ENCODE assay signal across 8 mouse cellular contexts in the genomic region with DNA sequence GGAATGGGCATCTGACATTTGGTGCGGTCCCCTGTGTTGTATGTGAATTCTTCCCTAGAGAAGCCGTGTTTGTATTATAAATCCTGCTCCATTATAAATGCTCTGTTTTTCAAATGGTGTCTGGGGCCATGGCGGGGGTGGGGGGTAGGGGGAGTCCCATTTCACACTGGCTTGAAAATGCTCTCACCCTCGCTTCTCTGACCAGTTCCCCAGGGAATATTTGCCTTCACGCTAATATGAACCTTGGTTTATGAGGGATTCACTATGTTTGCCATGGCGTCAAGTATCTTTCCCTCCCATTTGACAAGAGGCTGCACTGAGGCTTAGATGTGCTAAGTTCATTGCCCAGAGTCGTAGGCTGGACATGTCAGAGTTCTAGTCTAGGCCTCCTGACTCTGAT. TPM values are rescaled to one million over a fixed set of nuclear protein-coding genes. Genes with fewer than 3 reads are reported as not detected.
DNase-seq lines count a peak whose midpoint lies in the region; ATAC-seq and TF ChIP-seq lines count a peak whose summit lies in the region.

No protein-coding gene starts in this region.

- dilution Hi-C loops in CH12.LX (cut with MboI; ENCODE audit: extremely low pct_ligation_motif_present, extremely low pct_unique_long_range_greater_than_20kb, low sequenced_read_pairs), result no loop called here

- ATAC-seq in heart, embryonic 16.5 days (replicated peaks; ENCODE audit: extremely low read depth, insufficient read depth, low FRiP score), result no peak
- no peak for ATAC-seq in forebrain, embryonic 12.5 days (ENCODE audit: low FRiP score)
- ATAC-seq in liver, embryonic 16.5 days (ENCODE audit: low read depth), result no peak

- intact Hi-C loops in heart, postnatal 36 days (cut with DNase I), result no loop called here

- H3K4me1 ChIP-seq in heart, embryonic 16.5 days (ENCODE audit: control insufficient read depth, insufficient read depth, low read length), result peaks cover 40% of the 10 kb centered on the region
- peaks cover 32 to 75% of the 10 kb centered on the region in 2 experiments for H3K4me1 ChIP-seq in CH12.LX (ENCODE audit: control insufficient read depth in 1 of 2, insufficient read depth in 2 of 2)
- peaks cover 17% of the 10 kb centered on the region for H3K4me1 ChIP-seq in forebrain, embryonic 12.5 days
- peaks cover 13% of the 10 kb centered on the region for H3K4me1 ChIP-seq in liver, embryonic 16.5 days (ENCODE audit: control insufficient read depth, low read depth, low read length)

- H3K79me2 ChIP-seq in CH12.LX (replicated peaks; ENCODE audit: control insufficient read depth, extremely low read depth, insufficient read depth, poor library complexity, severe bottlenecking), result no peaks in the 10 kb centered on the region

- TF ChIP-seq RAD21 in CH12.LX (IDR thresholded peaks at IDR 0.05; ENCODE audit: low read depth, low read length), result no peak

- in situ Hi-C loops in CH12.LX (cut with MboI; ENCODE audit: low pct_ligation_motif_present, low pct_unique_long_range_greater_than_20kb, low sequenced_read_pairs), result loop anchor here (5.0 kb wide), 1 partner anchor 43 kb away; no protein-coding TSS in a partner anchor

- no peak for TF ChIP-seq CTCF in CH12.LX (conservative IDR thresholded peaks at IDR 0.05 in 1 of 2, IDR thresholded peaks at IDR 0.05 in 1 of 2; ENCODE audit: low read depth in 2 of 2, low read length in 2 of 2)

- no peak for TF ChIP-seq POLR2A in CH12.LX (IDR thresholded peaks at IDR 0.05; ENCODE audit: low read depth, low read length)

- H3K4me3 ChIP-seq in heart, embryonic 16.5 days (ENCODE audit: low read length), result peak overlapping the region; percentile 66; the same call in 1 of the 2 replicates
- H3K4me3 ChIP-seq in CH12.LX (replicated peaks in 1 of 3; ENCODE audit: low read depth in 2 of 3, low read length in 2 of 3, poor library complexity in 1 of 3), result peak overlapping the region in 2 of 3 experiments; percentile 54 to 71
- H3K4me3 ChIP-seq in forebrain, embryonic 12.5 days (replicated peaks), result no peak overlapping the region; the same call in 1 of the 2 replicates
- no peak overlapping the region for H3K4me3 ChIP-seq in liver, embryonic 16.5 days (ENCODE audit: low read depth, low read length)

- TF ChIP-seq EP300 in CH12.LX (IDR thresholded peaks at IDR 0.05; ENCODE audit: low read length), result peak; percentile 33

- DNase-seq in heart, postnatal 36 days, result no peak
- peak; percentile 74 for DNase-seq in CH12.LX (ENCODE audit: extremely low read depth)
- DNase-seq in left cerebral cortex, adult 8-10 months (ENCODE audit: low spot score in 2 of 2), result no peak
- DNase-seq in layer of hippocampus, postnatal 14 days (ENCODE audit: low spot score in 2 of 2), result no peak
- DNase-seq in spleen, postnatal 10 days (ENCODE audit: low spot score in 2 of 2), result no peak

- H3K9ac ChIP-seq in heart, embryonic 16.5 days (ENCODE audit: low read length), result peak overlapping the region; percentile 77; the same call in 1 of the 2 replicates
- peak overlapping the region; percentile 10 for H3K9ac ChIP-seq in CH12.LX (ENCODE audit: insufficient read depth, low read depth)
- H3K9ac ChIP-seq in forebrain, embryonic 12.5 days, result no peak overlapping the region
- H3K9ac ChIP-seq in liver, embryonic 16.5 days (ENCODE audit: low read depth, low read length), result no peak overlapping the region

- peak overlapping the region; percentile 64; the same call in 1 of the 2 replicates for H3K27ac ChIP-seq in heart, embryonic 16.5 days (ENCODE audit: low read length)
- H3K27ac ChIP-seq in CH12.LX (ENCODE audit: insufficient read depth, low read depth), result peak overlapping the region; percentile 65
- no peak overlapping the region for H3K27ac ChIP-seq in forebrain, embryonic 12.5 days
- no peak overlapping the region for H3K27ac ChIP-seq in liver, embryonic 16.5 days (ENCODE audit: low read length)

- H3K4me2 ChIP-seq in heart, embryonic 16.5 days (ENCODE audit: low read depth, low read length), result no peak overlapping the region
- H3K4me2 ChIP-seq in CH12.LX (ENCODE audit: insufficient read depth, low read depth, poor library complexity, severe bottlenecking), result peak overlapping the region; percentile 88
- H3K4me2 ChIP-seq in forebrain, embryonic 12.5 days, result peak overlapping the region; percentile 85
- 0 out of 2 replicates have a peak overlapping the region, but pooled peaks have one; percentile 80 for H3K4me2 ChIP-seq in liver, embryonic 16.5 days (ENCODE audit: low read depth, low read length)

- H3K36me3 ChIP-seq in heart, embryonic 16.5 days (ENCODE audit: control insufficient read depth, insufficient read depth), result no peaks in the 10 kb centered on the region
- no peaks in the 10 kb centered on the region for H3K36me3 ChIP-seq in CH12.LX (replicated peaks in 1 of 2; ENCODE audit: control insufficient read depth in 1 of 2, insufficient read depth in 1 of 2, low read length in 1 of 2)
- no peaks in the 10 kb centered on the region for H3K36me3 ChIP-seq in forebrain, embryonic 12.5 days (replicated peaks)
- no peaks in the 10 kb centered on the region for H3K36me3 ChIP-seq in liver, embryonic 16.5 days (ENCODE audit: control insufficient read depth, insufficient read depth)

- H3K9me3 ChIP-seq in heart, embryonic 16.5 days (replicated peaks; ENCODE audit: control insufficient read depth, low read length), result no peaks in the 10 kb centered on the region
- H3K9me3 ChIP-seq in CH12.LX (replicated peaks; ENCODE audit: low read length), result no peaks in the 10 kb centered on the region
- H3K9me3 ChIP-seq in forebrain, embryonic 12.5 days, result no peaks in the 10 kb centered on the region
- H3K9me3 ChIP-seq in liver, embryonic 16.5 days (replicated peaks; ENCODE audit: control insufficient read depth, low read length), result no peaks in the 10 kb centered on the region

- no peaks in the 10 kb centered on the region for H3K27me3 ChIP-seq in heart, embryonic 16.5 days (ENCODE audit: control insufficient read depth, insufficient read depth, low read length)
- H3K27me3 ChIP-seq in CH12.LX (replicated peaks), result peaks cover 8% of the 10 kb centered on the region
- H3K27me3 ChIP-seq in forebrain, embryonic 12.5 days, result peaks cover 46% of the 10 kb centered on the region
- H3K27me3 ChIP-seq in liver, embryonic 16.5 days (ENCODE audit: control insufficient read depth, insufficient read depth, low read depth, low read length), result peaks cover 19% of the 10 kb centered on the region; the same call in 1 of the 2 replicates

- WGBS in heart, embryonic 16.5 days, result 78% methylated on average over 7 of the region's 7 CpGs
- WGBS in forebrain, embryonic 12.5 days, result 74% methylated on average over 7 of the region's 7 CpGs
- 61% methylated on average over 7 of the region's 7 CpGs for WGBS in liver, embryonic 16.5 days (ENCODE audit: insufficient replicate concordance)

TF ChIP-seq in CH12.LX, 34 proteins besides CTCF, POLR2A, EP300 and RAD21:
- TF ChIP-seq TCF12 (IDR thresholded peaks at IDR 0.05; ENCODE audit: low read depth, low read length) (peak; percentile 32; the same call in 1 of the 2 replicates), MAX (IDR thresholded peaks at IDR 0.05; ENCODE audit: low read length) (peak; percentile 16; the same call in 1 of the 2 replicates), CHD1 (IDR thresholded peaks at IDR 0.05; ENCODE audit: low read depth, low read length) (peak; percentile 61; the same call in 1 of the 2 replicates), ETS1 (conservative IDR thresholded peaks at IDR 0.05; ENCODE audit: low read depth, low read length) (peak; percentile 35), GABPA (IDR thresholded peaks at IDR 0.05; ENCODE audit: insufficient replicate concordance, low read depth, low read length) (no peak)
TF ChIP-seq in CH12.LX: peak in this region for 4.

RNA-seq across cellular contexts. Expression of gene Gsn, which starts 0.7 kb away (rescaled TPM):
- 348 and 376 TPM in 2 replicates for polyA plus RNA-seq in heart, embryonic 16.5 days (2015; fragmentation: Nextera tagmentation; extraction: Ambion mirVana)
- 100 to 1,000 TPM; 969 to 984 TPM for total RNA-seq in heart, postnatal 36 days (2021)
- total RNA-seq in CH12.LX (2012; rRNA removed) (41.0 and 54.2 TPM in 2 replicates), CH12.LX (2014; rRNA removed) (37.5 and 42.9 TPM in 2 replicates)
- polyA plus RNA-seq in CH12.LX (2012; ENCODE audit: insufficient read length, low read depth), result 22.6 and 24.2 TPM in 2 replicates
- polyA plus RNA-seq in forebrain, embryonic 12.5 days (2016; fragmentation: Nextera tagmentation; extraction: Ambion mirVana), result 27.2 and 32.7 TPM in 2 replicates
- 163 and 188 TPM in 2 replicates for polyA plus RNA-seq in liver, embryonic 16.5 days (2015; fragmentation: Nextera tagmentation; extraction: Ambion mirVana)
- total RNA-seq in left cerebral cortex, adult 8-10 months (2022), result 10 to 100 TPM; 49.8 to 64.6 (median 59.3) TPM
- 10 to 100 TPM; 85.8 to 94.7 TPM for total RNA-seq in layer of hippocampus, postnatal 14 days (2021)

RNA-seq across cellular contexts. Expression of gene Rab14, which starts 54.5 kb away (rescaled TPM):
- 256 and 284 TPM in 2 replicates for polyA plus RNA-seq in heart, embryonic 16.5 days (2015; fragmentation: Nextera tagmentation; extraction: Ambion mirVana)
- 100 to 1,000 TPM; 133 to 134 TPM for total RNA-seq in heart, postnatal 36 days (2021)
- total RNA-seq in CH12.LX (2012; rRNA removed) (26.8 and 31.6 TPM in 2 replicates), CH12.LX (2014; rRNA removed) (66.2 and 69.2 TPM in 2 replicates)
- polyA plus RNA-seq in CH12.LX (2012; ENCODE audit: insufficient read length, low read depth), result 83.1 and 94.4 TPM in 2 replicates
- 355 and 396 TPM in 2 replicates for polyA plus RNA-seq in forebrain, embryonic 12.5 days (2016; fragmentation: Nextera tagmentation; extraction: Ambion mirVana)
- polyA plus RNA-seq in liver, embryonic 16.5 days (2015; fragmentation: Nextera tagmentation; extraction: Ambion mirVana), result 110 and 114 TPM in 2 replicates
- 100 to 1,000 TPM; 221 to 237 (median 224) TPM for total RNA-seq in left cerebral cortex, adult 8-10 months (2022)
- 100 to 1,000 TPM; 229 to 234 TPM for total RNA-seq in layer of hippocampus, postnatal 14 days (2021)

Comparison
In these comparisons a context has a peak if more than half of its experiments do, and no peak if none do; other contexts are left out.
1. H3K27ac ChIP-seq: peak in heart, embryonic 16.5 days (single experiment) and CH12.LX (single experiment); none in forebrain, embryonic 12.5 days (single experiment) and liver, embryonic 16.5 days (single experiment).
2. H3K4me3 ChIP-seq: peak in heart, embryonic 16.5 days (single experiment) and CH12.LX (2 of 3); none in forebrain, embryonic 12.5 days (single experiment) and liver, embryonic 16.5 days (single experiment).
3. H3K9ac ChIP-seq: peak in heart, embryonic 16.5 days (single experiment) and CH12.LX (single experiment); none in forebrain, embryonic 12.5 days (single experiment) and liver, embryonic 16.5 days (single experiment).
4. RNA of gene Gsn, which starts 0.7 kb away (total RNA-seq): 969 to 984 TPM in heart, postnatal 36 days; 85.8 to 94.7 TPM in layer of hippocampus, postnatal 14 days, 49.8 to 64.6 TPM in left cerebral cortex, adult 8-10 months and 37.5 to 54.2 TPM in CH12.LX; every median in the first group is over 10 times any median in the second.